Mouse (Mus musculus) granulocyte monocyte progenitor cell, adult 5-6 weeks (primary cell): ENCODE results near the gene Ift52. TPM values are rescaled to one million over a fixed set of nuclear protein-coding genes. Genes with fewer than 3 reads are reported as not detected.
"Not testable (repeated sequence)": the region's sequence is repeated elsewhere in the genome, so short reads cannot be mapped to it uniquely, and the experiment has no call there.

ENCODE experiments used
- ATAC-seq: replicated peaks from 2 replicates; pipeline ENCODE4 v1.8.0; 2016; ENCODE audit warnings: mild to moderate bottlenecking, moderate TSS enrichment, inconsistent platforms; ENCODE audit not compliant: poor library complexity, severe bottlenecking
- total RNA-seq, 2 experiments: library from RNA; stranded (forward) in 1 of 2; stranded (reverse) in 1 of 2; fragments of 200-712, 200-1000 nt in 1 of 2; fragments of >200 nt in 1 of 2; fragmentation: Nextera tagmentation in 1 of 2; gene quantifications; 2 replicates each; pipeline ENCODE4 v1.2.3; 2014 to 2017

Gene Ift52
- total RNA-seq, 2 experiments from 2014 or later = 19.9 to 39.4 TPM

GRCm38 (mm10) chr2:163007299-163007698 is 9.9 kb upstream of the Ift52 start:
- no peak for ATAC-seq

DNA sequence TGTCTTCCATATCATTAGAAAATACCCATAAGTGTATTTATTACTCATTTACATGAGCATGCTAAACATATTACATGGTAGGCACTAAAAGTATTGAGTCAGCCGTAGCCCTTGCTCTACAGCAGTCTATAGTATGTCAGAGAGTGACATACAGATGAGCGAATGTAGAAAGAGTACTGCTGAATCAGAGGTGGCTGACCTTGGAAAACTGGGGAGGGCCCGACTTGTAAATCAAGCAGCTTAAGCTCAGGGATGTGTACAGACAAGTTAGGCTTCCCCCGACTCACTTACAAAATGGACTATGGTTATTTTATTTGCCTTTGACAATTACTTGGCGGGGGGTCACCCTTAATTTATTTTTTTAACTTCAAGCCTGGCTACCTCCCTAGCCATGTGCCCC is 14.1 kb downstream of the Ift52 start:
- ATAC-seq = no peak

- ATAC-seq = no peak
Observed at GRCm38 (mm10) chr2:163031757-163032156, 14.6 kb downstream of the Ift52 start.

DNA sequence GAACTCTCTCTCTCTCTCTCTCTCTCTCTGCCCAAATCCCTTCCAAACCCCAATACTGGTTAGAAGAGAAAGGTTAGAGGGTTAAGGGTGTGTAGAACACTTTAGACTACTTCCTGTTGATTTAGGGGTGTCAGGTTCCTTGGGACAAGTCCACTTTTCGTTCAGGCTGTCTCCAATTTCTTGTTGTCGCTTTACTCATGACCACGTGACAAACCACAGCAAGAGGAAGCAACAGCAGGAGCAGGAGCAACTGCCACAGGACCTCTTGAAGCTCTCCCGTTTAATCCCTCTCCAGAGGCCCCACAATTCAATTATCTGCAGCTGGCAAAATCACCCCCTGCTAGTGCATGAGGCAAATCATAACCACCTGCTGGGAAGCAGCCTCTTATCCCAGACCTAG is 15.5 kb downstream of the Ift52 start:
- peak; percentile 42 for ATAC-seq

DNA sequence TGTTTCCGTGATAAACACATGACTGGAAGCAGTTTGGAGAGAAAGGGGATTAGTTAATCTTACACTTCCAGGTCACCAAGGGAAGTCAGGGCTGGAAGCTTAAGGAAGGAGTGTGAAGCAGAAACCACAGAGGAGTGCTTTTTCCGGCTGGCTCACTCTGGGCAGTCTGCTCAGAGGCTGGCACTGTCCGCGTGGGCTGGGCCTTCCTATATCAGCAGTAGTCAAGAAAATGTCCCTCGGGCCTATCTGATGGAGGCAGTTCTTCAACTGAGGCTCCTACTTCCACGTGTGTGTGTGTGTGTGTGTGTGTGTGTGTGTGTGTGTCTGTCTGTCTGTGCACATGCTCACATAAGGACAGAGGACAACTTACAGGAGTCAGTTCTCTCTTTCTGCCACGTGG is 22.8 kb downstream of the Ift52 start:
- no peak for ATAC-seq

DNA sequence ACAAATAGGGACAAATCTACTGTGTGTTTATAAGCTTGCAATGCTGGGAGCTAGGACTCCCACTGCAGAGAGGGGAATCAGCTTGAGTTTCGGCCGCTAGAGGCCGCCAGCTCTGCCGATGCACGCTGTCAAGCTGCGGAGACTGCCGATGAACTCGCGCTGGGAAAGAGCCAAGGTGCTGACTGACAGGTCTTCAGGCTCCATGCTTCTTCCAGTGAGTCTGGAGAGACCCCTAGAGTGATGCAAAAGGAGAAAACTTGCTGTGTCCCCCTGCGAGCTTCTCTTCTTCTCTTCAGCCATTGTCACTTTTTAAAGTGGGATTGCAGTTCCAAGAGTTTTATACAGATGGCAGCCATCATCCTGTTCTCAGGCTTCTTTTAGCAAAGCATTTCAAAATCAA is 31.0 kb downstream of the Ift52 start:
- ATAC-seq = peak; percentile 85

DNA sequence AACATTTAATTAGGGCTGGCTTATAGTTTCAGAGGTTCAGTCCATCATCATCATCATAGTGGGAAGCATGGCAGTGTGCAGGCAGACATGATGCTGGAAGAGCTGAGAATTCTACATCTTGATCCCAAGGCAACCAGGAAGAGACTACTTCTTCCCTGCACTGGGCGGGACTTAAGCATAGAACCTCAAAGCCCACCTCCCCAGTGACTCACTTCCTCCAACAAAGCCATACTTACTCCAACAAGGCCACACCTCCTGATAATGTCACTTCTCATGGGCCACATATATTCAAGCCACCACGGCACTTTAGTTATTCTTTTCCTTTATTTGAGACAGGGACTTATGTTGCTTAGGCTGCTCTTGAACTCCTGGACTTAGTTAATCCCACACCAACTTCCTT is 32.0 kb downstream of the Ift52 start:
- ATAC-seq = peak; percentile 45

- no peak for ATAC-seq
Observed at GRCm38 (mm10) chr2:163051691-163052090, 34.5 kb downstream of the Ift52 start.

GRCm38 (mm10) chr2:163052101-163052500 is 34.9 kb downstream of the Ift52 start:
- ATAC-seq = no peak

GRCm38 (mm10) chr2:163052826-163053225 is 35.7 kb downstream of the Ift52 start:
- ATAC-seq = no peak

- ATAC-seq = peak; percentile 95
Observed at GRCm38 (mm10) chr2:163054335-163054840, 37.2 kb downstream of the Ift52 start, which contains the start of gene Mybl2. Mybl2 (plus strand) TSS chr2:163054687.

- peak; percentile 24 for ATAC-seq
Observed at GRCm38 (mm10) chr2:163054891-163055494, 37.8 kb downstream of the Ift52 start.

- peak; percentile 55 for ATAC-seq
Observed at GRCm38 (mm10) chr2:163055715-163056114, 38.6 kb downstream of the Ift52 start.

GRCm38 (mm10) chr2:163056584-163056983 is 39.4 kb downstream of the Ift52 start:
- no peak for ATAC-seq

DNA sequence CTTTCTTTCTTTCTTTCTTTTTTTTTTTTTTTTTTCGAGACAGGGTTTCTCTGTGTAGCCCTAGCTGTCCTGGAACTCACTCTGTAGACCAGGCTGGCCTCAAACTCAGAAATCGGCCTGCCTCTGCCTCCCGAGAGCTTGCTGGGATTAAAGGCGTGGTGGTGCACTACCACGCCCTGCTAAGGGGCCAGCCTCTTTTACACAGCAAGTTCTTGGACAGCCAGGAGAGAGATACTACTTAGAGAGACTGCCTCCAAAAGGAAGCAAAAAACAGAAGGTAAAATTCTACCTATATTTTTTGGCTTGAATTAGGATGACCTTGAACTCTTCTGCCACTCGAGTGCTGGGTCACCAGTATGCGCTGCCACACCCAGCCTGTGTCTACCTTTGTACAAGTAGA is 41.8 kb downstream of the Ift52 start:
- not testable (repeated sequence) for ATAC-seq

DNA sequence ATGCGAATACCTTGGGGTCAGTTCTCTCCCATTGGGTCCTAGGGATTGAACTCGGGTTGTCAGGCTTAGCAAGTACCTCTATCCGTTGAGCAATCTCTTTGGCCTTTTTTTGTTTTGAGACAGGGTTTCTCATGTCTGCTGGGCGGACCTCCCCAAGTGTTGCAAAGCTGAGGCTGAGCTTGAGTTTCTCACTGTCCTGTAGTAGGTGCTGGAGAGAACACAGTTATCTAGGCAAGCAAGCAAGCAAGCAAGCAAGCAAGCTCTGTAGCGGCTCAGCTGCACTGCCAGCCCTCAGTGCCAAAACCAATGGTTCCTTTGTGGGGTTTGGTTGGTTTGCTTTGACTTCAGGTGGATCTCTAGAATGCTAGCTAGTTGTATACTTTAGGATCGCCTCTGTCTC is 43.5 kb downstream of the Ift52 start:
- ATAC-seq = 0 out of 2 replicates have a peak, but pooled peaks have one; percentile 8

GRCm38 (mm10) chr2:163061203-163062118 is 44.3 kb downstream of the Ift52 start:
- peak; percentile 62 for ATAC-seq

GRCm38 (mm10) chr2:163062119-163062508 is 45.0 kb downstream of the Ift52 start:
- ATAC-seq = no peak

GRCm38 (mm10) chr2:163066326-163066725 is 49.2 kb downstream of the Ift52 start:
- ATAC-seq = no peak

- ATAC-seq = no peak
Observed at GRCm38 (mm10) chr2:163067233-163067632, 50.1 kb downstream of the Ift52 start.

DNA sequence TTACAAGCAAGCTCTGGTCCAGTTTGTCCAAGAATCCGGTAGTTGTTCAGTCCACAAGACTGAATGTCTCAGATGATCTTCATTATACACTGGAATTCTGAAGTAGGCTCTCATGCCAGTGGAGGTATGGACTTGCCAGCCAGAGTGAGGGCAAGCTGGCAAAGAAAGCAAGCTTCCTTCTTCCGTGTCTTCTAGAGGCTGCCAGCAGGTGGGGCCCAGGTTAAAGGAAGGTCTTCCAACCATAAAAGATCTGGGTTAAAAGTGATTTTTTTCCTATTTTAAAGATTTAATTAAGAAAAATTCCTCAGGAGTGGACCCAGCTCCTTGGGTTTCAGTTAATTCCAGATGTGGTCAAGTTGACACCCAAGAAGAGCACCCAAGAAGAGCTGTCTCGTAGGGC is 53.1 kb downstream of the Ift52 start:
- ATAC-seq = no peak
